Mouse (Mus musculus) cerebellum, postnatal 25 days (tissue): ENCODE measurements around the gene Adamts14.

Source experiments
- DNase-seq, 2 experiments: peaks; one replicate each; pipeline ENCODE4 v3.0.0; 2021; ENCODE audit warnings: mixed read lengths in 2 of 2

The Adamts14 gene

DNA sequence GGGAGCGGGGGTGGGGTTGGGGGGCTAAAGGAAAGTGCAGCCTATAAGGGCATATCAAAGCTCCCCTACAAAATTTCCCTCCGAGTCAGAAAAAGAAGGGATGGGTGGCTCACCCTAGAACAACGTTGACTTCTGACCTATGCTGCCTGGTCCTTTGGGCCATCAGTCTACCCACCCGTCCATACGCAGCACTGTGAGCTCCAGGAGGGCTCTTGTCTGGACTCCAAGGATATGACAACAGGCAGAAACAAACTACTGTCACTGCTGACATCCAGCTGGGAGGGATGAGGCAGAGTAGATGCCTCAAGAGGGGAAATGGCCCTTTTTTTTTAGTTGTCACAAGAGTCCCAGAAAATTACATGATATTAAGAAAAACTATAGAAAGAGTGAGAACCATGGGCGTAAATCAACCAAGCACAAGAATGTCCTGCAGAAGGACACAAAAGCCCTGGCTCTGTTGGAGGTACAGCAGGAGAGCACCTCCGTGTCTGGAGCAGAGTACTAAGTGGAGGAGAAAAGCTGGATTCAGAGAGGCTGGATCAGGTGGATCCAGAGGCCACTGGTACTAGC lies 96.9 kb downstream of the Adamts14 start:
- peak; percentile 55 to 56 for DNase-seq

DNA sequence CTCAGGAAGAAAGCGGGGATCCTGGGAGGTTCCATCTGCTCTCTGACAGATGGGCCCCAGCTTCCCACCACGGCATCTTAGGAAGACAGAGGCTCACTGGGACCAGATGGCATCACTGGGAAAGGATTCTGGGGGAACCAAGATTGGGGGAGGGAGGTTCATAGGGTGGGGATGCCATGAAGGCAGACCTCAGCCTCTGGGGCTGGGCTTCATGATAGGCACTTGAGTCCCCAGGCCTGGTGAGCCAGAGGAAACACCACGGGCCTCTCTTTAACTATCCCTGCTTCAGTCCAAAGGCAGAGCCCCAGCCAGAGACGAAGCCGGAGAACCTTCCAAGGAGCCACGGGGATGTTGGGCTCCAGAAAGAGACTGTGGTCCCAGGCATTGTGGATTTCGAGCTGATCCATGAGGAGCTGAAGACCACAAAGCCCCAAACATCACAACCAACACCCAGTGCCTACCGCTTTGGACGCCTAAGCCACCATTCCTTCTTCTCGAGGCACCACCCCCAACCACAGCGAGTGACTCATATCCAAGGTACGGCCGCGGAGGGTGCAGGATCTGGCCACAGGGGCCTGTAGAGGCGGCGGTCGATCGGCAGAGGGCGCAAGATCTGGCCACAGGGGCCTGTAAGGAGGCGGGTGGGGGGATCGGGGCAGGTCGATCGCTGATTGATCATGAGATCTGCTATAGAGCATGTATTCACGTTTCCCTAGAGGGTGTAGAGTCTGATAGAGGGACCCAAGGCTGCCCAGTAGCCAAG lies 97.6 kb downstream of the Adamts14 start:
- DNase-seq: peak; percentile 92 to 95

DNA sequence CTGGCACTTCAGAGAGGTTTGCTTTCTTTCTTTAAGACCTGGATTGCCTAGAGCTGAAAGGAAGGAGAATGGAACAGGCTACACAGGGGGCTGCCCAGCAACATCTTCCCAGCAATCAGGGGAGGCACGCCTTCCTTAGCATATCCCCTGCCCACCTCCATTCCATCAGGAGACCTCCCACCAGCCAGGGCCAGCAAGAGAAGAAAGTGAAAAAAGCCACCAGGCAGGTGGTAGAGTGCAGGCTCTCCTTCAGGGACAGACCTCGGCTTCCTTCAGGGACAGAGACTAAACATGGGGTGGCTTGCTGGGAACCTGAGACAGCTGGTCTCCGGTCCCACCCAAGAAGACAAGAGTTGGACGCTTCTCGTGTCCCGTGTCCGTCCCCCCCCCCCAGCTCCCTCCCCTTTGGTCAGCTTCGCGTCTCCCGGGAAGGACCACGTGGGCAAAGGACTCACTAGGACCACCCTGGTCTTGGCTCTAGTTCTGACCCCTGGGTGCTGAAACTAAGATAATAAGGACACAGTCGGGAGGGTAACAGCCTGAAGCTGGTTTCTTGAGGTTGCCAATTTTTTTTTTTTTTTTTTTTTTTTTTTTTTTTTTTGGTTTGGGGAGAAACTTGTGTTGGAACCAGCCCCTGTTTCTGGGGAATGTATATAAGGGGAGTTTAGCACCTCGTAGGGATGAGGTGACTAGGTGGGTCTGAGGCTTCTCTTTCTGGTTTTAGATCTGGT lies 98.4 kb downstream of the Adamts14 start:
- peak; percentile 56 to 66 for DNase-seq

DNA sequence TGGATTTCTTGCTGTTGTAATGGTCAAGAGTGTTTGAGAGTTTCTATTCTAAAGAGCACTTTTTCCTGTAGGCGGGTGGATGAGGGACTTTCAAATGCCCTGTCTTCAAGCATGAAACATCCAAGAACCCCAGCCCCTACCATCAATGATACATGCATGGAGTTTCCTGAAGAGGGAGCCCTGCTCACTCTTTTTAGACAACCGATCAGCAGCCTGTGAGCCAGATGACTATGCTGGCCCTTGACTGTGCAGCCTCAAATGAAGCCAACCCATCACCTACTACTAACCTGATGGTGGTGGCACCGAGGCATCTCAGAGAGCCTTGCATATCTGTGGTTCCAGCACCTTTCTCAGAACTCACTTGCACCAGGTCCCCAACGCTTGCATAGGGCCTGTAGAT lies 100.7 kb downstream of the Adamts14 start:
- DNase-seq: peak; percentile 31 to 45

DNA sequence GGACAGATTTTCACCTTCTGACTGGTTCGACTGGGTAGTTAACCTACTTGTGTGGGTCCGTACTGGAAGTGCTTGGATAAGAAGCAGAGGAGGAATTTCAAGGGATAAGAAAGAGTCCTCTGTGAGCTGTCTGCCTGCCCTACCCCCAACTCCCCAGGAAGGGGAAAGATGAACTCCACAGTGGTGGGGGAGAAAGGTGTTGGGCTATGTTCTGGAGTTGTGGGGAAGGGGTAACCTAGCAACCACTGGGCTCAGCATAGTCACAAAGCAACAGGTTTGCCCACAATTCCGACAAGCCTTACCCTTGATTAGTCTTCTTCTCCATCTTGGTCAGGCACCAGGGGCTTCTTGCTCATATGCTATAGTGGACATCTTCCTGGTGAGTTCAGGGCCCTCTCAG lies 101.6 kb downstream of the Adamts14 start, which contains the start of gene Tbata:
TSS of gene Tbata (plus strand) at position 301 of the 400 bp plus-strand sequence.
- no peak for DNase-seq

DNA sequence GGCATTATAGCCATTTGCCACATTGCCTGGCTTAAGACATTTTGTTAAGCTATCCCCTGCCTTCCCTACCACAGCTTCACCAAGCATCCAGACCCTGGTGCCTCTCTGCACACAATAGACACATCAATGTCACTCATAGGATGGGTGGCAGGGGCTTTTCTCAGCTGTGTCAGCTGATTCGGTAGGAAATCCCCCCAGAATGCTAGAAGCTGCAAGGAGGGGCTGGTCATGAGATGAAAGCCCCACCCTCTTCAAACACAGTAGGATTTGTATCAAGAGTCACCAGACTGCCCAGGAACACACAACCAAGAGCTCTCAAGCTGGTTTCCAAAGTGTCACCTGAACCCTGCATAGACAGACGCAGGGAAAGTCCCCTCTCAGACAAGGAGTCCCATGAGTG lies 104.8 kb downstream of the Adamts14 start:
- DNase-seq: no peak

DNA sequence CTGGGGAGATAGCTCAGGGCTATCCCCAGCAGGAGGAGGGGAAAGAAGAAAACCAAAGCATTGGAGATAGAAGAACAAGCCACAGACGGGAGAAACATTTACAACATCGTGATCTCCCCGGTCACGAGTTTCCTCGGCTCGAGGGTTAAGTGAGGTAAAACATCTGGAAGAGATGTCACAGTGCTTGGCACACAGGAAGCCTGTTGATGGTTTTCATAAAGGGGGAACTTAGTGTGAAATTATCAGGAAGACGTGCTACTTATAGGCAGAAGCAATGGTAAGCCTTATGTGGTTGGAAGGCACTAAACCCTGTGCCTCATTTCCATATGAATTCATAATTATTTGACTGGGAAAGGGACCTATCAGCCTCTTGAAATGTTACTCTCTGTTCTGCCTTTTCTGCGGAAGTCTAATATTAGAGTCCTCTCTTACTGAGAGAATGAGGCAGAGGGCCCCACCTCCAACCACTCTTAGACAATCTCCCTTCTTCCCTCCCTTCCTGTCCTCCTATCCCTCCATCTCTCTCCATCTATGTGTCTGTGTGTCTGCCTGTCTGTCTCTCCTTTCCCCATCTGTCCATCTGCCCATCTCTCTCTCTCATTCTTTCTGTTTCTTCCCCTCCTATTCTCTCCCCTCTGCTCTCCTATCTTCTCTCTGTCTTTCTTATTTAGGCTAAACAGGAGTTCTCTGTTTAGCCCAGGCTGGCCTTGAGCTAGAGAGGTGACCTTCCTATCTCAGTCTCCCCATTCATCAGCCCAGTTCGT lies 105.7 kb downstream of the Adamts14 start:
- DNase-seq: no peak

DNA sequence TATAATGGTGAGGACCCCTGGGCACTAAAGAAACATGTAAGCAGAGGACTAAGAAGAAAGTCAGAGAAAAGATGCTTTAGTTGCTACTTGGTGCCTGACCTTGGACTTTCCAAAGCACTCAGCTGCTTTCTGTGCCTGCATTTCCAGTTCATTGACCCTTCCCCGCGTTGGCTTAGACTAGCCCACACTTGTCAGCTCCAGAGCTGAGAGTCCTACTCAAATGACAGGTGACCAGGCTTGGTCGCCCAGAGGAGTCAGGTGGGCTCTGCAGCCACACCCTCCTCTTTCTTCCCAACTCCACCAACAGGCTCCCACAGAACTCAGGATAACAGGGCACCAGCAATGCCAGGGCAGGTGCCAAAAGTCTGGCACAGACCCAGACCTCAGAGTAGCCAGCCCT lies 110.9 kb downstream of the Adamts14 start:
- no peak for DNase-seq

DNA sequence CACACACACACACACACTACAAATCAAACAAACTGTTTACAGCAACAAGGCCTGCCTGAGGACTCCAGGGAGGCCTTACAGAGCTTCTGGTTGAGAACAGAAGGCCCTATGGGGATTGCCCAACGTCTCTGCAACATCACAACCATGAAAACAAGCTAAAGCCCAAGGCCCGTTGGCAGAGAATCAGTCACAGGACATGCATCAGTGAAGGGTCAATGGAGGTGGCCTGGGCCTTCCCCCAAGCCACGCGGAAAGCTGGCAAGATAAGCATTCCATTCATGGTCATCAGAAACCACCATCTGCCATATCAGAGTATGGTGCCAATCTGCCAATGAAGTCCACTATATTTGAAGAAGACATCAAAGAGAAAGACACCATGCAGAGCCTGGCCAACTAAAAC lies 112.6 kb downstream of the Adamts14 start:
- DNase-seq: peak; percentile 25 to 43

DNA sequence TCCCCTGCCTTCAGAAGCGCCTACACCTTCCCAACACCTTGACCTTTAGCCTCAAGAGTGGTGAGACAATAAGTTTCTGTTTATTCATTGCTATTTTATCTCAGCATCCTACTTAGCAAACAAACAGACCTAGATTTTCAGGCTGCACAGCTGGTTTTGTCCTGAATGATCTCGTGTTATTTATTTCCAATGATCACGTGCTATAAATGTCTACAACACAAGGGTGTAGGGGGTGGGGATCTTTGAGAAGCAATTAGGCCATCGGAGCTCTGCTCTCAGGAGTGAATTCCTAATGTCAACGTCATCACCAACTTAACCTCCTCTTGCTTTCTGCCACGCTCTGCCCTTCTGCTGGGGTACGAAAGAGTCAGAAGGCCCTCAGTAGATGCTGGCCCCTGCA lies 113.1 kb downstream of the Adamts14 start:
- no peak for DNase-seq

DNA sequence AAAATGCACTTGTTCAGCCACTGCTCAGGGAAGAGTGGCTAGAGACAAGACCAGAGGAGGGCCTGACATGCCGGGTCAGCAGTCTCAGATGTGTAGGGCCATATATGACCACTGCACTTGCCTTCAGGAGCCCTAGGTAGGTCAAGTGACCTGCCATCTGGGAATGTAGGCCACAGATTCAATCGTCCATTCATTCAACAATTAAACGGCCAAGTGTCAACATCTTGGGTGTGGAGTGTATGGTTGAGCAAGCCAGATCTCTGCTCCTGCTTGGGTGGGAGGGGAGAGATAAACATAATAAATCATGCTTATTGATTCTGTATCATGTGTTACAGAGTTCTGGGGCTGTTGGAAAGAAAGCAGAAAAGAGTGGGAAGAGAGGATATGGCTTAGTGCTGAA lies 114.6 kb downstream of the Adamts14 start:
- DNase-seq: no peak

DNA sequence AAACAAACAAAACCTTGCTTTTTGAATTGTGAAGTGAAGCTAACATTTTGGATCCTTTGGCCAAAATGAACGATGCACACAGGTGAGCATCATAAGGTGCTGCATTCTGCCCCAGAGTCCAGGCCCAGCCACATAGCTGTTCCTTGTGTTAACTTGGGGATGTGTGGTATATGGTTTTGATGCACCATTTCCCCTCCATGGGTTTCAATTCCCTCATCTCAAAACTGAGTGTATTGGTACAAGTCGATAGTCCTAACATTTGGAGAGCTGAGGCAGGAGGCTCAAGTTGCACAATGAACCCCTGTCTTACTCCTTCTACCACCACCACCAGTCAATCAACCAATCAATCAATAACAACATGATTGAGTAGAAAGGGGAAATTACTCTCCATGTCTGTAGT lies 116.8 kb downstream of the Adamts14 start:
- no peak for DNase-seq

DNA sequence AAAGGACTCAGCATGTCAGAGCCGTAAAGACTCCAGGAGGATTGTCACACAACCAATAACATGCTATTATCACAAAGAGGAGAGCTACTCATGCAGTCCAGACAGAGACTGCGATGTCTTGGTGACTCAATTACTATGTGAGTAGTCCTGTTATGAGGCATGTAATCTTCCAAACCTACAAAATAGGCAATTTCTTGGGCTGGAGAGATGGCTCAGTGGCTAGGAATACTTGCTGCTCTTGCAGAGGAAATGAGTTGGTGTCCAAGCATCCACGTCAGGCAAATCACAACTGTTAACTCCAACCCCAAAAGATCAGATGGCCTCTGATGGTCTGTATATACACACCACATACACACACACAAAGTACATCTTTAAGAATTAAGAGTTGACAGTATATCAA lies 117.6 kb downstream of the Adamts14 start:
- no peak for DNase-seq

DNA sequence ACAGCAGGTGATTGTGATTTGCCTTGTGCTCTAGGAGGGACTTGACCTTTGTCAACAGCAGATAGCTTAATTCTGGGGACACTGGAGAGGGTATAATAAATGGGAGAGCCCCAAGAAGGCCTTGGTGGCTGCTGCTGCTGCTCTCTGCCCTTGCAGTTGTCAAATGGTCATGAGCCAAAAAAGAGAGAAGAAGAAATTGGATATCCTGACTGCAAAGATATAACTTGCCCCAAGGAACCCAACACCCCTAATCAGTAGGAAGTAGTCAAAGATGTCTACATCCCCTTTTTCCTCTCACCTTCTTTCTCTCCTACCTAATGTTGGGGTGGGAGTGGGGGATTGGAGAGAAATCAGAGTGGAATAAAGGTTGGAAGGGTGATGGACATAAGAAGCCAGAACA lies 121.1 kb downstream of the Adamts14 start:
- no peak for DNase-seq

DNA sequence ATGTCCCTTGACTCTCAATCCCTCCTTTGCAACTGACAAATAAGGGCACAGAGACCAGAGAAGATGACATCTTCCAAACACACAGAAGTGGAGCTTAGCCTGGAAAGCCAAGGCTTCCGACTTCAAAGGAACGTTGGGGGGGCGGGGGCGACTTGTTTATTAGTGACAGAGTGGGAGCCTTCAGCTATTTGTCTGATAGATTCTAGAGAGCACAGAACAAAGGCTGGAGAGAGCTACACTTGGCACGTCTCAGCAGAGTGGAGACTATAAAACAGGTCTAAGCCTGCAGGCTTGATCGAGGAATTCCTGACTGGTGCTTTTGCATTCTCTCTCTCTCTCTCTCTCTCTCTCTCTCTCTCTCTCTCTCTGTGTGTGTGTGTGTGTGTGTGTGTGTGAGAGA lies 122.6 kb downstream of the Adamts14 start:
- no peak for DNase-seq

DNA sequence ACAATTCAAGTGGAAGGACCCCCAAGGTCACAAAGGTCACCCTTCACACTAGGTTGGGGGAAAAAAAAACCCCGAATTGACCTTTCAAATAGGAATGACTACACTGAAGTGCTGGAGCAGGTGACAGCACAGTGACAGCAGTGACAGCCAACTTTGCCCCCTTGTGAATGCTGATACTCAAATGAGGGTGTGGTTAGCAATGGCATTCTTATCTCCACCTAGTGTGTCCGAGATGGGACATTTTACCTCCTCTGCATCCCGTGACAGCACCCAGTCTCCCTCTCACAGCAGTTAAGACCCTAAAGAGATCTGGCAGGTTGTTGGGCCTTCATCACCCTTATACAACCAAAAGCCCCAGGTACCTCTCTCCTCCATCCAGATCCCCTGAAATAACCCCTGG lies 123.8 kb downstream of the Adamts14 start:
- no peak for DNase-seq

DNA sequence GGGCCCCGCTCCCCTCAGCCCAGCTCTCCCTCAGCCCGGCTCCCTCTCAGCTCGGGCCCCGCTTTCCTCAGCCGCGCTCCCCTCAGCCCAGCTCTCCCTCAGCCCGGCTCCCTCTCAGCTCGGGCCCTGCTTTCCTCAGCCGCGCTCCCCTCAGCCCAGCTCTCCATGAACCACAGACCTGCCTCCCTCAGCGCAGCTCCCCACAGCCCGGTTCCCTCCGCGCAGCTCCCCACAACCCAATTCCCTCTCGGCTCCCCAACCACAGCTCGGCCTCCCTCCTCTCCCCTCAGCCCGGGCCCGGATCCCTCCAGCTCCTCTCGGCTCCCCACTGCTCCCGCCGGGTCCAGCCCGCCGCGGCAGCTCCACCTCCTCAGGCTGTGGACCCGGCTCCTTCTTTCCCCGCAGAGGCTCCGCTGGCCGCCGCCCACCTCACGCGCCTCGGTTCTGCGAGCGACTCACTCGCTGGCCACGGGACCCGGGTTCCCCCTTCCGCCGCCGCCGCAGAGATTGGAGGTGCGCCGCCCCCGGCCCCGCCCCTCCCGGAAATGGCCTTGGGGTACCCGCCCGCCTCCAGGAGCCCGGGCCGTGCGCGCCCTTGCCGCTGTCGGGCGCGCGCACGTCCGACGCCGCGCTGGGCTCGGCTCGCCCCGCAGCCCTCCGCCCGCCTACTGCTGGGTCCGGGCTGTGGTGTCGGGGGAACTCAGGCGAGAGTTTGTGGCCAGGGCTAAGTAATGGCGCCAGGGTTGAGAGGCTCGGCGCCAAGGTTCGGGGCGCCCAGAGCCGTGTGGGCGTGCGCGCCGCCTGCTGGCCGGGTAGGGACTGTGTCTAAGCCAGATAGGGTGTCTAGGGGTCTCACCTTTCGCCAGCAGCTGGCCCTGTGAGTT lies 125.8 kb downstream of the Adamts14 start, which contains the start of gene Sgpl1:
TSS of gene Sgpl1 (minus strand) at position 547 of the 884 bp plus-strand sequence.
- peak; percentile 92 to 97 for DNase-seq
